Mouse (Mus musculus) cerebellum, postnatal 36 days (tissue): ENCODE measurements around the gene Micu1.
"Not testable (repeated sequence)": the region's sequence is repeated elsewhere in the genome, so short reads cannot be mapped to it uniquely, and the experiment has no call there.

Experiments used
- DNase-seq, 2 experiments: peaks; one replicate each; pipeline ENCODE4 v3.0.0; 2021 to 2022; ENCODE audit warnings: mixed read lengths in 2 of 2

The Micu1 gene

DNA sequence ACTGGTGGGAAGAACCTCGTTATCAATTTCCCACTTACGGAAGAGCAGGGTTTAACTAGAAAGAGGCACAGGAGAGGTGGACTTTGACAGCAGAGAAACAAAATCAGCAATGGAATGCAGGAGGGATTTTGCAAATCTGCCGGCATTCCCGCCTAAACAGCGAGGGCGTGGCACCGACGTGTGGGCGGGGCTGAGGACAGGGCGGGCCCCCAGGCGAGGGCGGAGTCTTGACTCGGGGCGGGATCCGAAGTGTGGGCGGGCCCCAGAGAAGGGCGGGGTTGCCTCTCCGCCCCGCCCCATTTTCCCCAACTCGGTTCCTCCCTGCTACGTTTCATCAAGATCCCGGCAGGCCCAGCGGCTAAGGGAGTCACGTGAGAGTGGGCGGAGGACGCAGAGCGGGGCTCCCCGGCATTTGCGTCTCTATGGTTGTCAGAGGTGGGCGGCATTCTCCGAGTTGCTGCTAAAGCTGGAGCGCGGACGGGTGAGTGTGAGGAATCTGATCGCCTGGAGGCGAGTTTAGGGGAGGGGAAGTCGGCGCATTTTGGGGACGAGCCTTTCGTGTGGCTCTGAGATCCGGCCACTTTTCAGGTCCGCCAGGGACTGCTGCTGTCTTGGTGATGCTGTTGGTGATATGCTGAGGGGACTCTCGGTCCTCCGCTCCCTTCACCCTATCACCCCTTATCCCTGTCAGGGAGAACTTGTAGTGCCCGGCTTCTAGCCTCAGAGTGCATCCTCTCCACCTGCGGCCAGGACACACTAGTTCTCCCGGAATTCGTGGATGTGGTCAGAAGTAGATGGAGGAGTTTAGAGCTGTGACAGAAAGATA is at the start of gene Micu1:
Micu1 (plus strand) TSS at position 271 of the 826 bp plus-strand sequence.
- peak; percentile 88 to 94 for DNase-seq

DNA sequence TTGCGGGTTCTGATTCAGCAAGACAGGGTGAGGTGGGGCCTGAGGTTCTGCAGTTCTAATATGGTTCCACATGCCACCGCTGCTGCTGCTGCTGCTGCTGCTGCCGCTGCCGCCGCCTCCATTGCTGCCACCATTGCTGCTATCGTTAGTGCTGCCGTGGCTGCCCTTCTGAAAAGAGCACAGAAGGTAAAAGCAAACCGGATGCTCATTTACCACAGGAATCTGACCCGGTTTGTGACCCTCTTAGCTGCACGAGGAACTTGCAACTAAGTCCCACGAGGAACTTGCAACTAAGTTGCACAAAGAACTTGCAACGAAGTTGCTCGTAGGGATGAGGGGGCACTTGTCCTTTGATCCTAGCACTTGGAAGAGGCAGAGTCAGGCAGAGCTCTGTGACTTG is 45.5 kb upstream of the Micu1 start:
- no peak for DNase-seq

DNA sequence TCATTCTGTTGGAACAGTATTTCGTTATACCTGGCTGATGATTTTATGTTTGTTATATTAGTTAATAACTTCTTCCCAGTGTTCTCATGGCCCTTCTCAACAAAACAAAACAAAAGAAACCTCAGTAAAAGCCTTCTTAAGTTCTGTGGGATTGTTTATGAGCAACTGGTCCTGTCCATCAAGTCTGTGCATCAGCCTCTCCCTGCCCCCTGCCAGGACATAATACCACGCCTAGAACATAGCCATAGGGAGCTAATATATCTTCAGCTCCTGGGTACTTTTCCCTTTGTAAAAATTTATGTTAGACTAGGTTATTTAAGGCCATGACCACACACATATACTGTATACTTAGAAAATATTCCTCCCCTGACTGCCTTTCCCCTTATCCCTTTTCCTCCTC is 37.5 kb upstream of the Micu1 start:
- DNase-seq, result no peak

DNA sequence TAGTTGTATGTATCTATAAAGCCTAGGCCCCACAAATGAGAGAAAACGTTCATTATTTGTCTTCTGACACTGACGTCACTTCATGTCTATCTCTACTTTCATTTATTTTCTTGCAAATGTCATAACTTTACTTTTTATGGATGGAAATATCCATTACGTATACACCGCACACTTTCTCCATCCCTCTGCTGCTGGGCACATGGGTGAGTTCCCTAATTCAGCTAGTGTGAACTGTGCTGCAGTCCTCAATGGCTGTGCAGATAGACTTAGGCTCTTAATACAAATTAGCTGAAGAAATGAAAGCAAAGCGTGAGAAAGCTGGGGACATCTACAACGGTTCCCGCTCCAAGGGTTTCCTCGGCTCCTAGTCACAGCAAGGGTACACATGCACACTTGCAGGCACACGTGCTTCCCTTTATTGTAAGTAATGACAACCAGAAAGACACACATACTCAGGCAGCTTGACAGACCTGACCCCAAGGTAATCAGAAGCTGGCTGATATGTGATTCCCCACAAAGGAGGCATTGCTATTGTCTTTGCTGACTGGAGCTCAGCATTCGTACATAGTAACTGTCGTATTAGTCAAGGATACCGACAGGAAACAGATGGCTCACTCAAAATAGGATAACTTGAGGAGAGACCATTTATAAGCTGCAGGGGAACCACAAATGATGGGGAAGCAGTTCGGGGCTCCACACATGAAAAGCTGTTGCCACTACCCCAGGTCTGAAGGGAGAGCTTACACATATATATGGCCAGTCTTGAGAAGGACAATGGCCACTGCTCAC is 36.6 kb upstream of the Micu1 start:
- DNase-seq, result peak in 1 of 2 experiments; percentile 22

DNA sequence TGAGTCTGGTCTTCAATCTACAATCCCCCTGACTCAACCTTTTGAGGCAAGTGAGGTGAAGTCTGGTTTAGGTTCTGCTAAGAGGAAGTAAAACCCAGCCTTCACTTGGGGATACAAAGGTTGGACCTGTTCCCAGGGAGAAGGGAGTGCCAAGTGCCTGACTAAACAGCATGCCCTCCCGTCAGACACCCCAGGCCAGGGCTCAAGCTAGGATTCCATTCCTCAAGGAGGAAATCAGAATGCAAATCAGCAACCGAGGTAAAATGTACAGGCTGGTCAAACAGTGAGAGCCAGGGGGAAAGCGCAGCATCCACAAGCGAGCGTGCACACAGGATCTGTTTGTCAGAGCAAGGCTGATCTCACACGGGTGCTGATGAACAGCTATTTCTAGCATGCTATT is 34.9 kb upstream of the Micu1 start:
- peak; percentile 62 to 68 for DNase-seq

DNA sequence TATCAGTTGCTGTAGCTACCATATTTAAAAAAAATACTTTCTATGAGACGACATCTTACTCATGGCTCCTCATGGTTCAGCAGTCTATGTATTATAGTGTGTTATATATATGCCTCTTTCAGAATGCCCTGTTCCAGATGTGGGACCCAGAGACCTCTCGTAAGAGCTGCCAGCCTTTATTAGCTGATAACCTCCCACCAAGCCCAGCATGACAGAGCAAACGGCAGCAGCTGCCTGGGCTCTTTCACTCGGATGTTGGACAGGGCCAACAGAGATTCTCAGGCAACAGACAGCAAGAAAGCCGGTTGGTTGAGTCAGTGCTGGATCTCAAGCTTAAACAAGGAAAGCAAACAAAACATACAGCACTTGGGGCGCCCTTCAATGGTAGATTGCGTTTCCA is 33.8 kb upstream of the Micu1 start:
- no peak for DNase-seq

DNA sequence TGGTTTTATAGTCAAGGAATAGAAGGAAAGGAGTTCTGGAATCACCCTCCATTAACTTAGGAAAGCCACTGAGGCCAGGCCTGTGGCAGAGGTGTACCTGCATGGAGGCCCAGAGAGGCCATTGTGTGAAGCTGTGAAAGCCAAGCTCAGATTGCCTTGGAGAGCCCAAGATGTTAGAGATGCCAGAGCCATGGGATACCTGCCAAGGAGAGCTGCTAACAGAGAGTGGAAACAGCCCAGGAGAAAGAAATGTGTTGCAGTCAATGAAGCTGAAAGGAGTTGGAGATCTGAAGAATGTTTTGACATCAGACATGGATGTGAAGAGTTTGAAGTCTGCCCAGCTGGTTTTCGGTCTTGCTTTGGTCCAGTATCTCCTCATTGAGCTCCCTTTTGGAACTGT is 24.4 kb upstream of the Micu1 start:
- peak; percentile 40 to 50 for DNase-seq

DNA sequence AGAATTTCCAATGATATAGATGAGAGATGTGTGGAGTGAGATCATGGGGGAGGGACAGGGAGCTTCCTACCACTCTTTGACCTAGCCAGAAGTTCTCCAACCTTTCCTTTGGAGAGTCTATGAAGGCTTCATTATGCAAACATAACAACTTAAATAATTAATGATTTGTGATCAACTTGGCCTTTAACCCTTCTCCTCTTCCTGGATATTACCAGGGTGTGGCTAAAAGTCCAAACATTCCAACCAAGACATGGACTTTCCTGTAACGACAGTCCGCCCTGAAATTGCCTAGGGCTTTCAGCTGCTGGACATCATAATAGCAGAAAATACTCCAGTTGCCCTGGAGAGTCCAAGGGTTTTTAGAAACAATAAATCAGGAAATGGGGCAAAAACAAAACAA is 23.1 kb upstream of the Micu1 start:
- DNase-seq, result no peak

DNA sequence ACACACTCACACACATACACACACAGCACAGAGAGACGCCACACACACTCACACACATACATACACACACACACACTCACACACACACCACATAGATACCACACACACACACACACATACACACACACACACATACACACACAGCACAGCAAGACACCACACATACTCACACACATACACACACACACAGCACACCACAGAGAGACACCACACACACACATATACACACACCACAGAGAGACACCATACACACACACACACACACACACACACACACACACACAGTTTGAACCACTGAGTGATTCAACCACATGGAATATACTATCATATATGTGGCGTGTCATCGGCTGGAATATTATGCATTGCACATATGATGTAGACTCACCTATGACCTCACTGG is 16.7 kb upstream of the Micu1 start:
- not testable (repeated sequence) for DNase-seq

DNA sequence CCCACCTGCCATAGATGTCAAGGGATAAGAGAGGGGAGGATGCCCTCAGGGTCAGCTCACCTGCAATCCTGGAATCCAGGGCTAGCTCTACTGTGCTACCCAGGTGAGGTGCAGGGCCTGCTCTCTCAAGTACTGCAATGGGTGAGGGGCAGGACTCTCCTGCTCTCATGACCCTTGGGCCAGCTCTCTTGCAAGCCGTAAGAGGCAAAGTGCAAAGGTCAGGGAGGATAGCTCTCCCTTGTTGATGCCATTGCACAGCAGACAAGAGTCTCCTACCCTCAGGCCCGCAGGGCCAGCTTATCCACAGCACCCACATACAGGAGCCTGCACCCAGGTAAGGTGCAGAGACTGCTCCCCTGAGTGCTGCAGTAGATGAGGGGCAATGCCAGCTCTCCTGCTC is 15.2 kb upstream of the Micu1 start:
- no peak for DNase-seq

DNA sequence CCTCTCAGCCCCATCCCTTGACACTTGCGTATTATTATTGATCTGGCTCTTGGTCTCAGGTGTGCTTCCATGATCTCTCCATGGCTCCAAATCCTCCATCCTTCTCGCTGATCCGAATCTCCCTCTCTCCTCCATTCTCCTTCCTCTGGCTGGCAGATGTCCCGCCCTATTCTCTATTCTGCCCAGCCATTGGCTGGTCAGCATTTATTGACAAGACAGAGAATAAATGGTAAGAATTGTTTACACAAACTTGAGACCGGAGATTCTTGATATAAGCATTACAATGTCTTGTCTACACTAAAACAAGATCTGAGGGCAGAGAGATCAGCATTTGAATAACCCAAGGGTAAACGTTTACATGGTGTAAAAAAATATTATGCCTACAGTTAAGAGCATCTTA is 12.4 kb upstream of the Micu1 start:
- no peak for DNase-seq

DNA sequence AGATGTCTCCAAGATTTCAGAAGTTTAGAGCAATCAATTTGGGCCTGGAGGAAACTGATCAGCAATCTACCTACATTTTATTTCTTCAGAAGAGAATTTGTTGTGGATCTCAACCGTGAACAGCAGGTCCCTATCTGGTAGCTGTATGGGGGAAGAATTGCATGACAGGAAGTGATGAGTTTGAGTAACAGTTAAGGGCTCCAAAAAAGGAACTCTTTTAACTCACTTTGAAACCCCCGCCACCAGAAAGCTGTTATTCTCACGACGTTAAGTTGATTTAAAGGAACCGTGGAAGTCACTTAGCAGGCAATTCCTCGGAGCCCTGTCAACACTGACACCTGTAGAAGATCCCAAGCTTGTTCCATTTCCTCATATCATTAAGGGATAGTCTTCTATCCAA is 9.8 kb upstream of the Micu1 start:
- DNase-seq, result no peak

DNA sequence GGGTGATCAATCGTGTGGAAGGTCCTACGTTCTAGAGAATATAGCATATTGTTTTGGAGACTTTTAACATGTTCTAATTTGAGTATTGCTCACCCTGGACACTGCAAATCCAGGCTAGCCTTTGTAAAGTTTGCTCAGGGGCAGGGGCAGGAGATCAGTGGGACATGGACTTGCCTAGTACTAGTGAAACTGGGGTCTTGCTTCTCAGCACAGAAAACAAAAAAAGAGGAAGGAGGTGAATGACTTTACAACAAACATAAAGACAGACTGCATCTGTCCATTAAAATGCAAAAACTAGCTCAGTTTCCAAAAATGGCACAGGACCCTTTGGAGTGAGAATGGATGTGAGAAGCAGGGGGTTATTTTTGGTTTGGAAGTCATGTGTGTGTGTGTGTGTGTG is 8.2 kb upstream of the Micu1 start:
- no peak for DNase-seq

DNA sequence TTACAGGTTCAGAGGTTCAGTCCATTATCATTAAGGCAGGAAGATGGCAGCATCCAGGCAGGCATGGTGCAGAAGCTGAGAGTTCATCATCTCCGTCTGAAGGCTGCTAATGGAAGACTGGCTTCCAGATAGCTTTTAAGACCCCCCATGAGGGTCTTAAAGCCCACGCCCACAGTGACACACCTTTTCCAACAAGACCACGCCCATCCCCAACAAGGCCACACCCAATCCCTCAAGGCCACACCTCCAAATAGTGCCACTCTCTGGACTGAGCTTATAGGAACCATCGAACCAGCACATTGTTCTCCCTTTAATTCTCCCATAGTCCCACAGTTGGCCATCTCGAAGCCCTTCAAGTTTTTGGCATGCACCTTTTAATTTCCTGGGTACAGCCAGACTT is 2.8 kb upstream of the Micu1 start:
- DNase-seq, result no peak

DNA sequence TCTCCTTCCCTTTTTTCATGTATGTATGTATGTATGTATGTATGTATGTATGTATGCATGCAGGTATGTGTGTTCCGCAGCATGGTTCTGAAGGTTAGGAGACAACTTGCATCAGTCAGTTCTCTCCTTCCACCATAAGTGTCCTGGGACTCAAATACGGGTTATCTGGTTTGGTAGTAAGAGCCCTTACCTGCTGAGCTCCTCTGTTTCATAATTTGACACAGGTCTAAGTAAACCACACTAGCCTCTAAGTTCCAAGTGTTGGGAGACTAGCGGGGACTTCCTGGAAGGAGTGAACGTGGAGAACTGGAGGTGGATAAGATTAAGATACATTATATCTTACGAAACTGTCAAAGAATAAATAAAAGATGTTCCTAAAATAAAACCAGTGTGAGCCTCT is 472 bp upstream of the Micu1 start:
- no peak for DNase-seq

DNA sequence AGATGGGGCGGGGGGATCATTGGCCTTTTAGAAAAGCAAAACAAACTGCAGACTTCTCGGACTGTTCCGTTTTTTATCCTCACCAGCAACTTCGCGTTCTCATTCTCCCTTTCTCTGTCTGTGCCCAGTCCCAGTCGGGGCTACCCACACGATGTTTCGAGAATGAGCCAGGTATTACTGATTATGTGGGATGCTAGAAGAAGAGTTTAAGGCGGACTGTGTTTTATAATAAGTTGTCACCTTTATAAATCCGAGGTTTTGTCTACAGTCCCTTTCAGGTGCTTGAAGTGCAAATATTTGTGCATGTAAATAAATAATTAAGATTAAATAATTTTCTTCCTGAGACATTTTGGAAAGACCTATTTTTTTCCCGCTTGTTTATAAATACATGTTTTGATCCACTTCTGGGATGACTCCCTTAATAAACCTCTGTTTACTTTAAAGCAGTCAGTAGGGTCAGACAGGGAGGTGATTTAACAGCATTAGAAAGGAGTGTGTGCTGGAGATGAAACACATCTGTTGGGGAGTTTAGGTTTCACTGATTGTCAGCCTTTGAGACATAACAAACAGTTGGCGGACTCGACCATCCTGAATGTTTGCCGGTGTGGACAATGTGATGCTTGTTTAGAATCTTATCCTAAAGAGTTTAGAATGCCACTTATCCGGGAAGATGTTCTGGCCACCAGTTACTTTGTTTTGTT is 933 bp downstream of the Micu1 start:
- no peak for DNase-seq

DNA sequence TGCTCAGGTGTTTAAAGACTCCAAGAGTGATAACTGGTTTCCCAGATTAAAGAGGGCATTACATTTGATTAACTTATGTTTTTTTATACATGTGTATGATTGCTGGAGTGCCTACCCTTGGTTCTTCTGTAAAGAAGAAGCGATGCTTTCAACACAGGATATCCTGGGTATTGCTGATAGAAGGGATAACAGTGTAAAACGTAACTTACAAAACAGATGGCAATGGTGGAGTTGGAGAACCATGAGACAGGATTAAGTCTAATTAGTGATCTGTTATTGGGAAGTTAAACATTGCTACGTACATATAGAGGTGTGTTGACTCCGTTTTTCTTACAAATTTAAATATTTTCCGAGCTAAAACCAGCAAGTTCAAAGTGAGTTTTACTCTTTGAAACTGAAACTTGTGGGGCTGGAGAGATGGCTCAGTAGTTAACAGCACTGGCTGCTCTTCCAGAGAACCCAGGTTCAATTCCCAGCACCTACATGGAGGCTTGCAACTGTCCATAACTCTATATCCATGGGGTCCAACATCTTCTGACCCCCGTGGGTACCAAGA is 4.8 kb downstream of the Micu1 start:
- DNase-seq, result no peak

DNA sequence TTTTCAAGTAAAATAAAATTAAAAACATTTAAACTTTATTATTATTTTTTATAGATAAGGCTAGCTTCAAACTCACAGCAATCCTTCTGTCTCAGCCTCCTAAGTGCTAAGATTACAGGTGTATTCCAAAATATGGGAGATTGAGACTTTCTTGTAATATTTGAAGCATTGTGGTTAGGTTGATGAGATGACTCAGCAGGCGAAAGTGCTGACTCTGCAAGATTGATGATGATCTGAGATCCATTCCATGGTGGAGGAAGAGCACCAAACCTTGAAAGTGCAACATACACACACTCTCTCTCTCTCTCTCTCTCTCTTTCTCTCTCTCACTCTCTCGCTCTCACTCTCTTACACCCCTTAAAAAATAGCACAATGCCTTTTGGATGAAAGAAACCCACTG is 5.3 kb downstream of the Micu1 start:
- no peak for DNase-seq

DNA sequence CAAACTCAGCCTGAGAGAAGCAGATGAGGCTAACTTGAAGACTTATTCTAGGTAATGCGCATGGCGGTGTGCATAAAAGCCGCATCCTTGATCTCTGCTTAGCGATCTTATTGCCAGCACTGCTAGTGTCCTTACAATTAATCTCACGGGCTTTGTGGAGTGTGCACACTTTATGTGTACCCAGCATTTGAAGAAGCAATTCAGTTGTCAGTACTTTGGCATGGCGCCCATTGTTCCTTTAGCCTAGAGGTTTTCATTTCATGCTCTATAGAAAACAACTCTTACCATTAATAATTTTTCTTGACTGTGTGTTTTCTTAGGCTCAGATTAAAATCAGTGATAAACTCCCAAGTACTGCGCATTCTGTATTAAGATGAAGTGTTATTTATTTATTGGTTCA is 7.0 kb downstream of the Micu1 start:
- peak; percentile 49 to 55 for DNase-seq

DNA sequence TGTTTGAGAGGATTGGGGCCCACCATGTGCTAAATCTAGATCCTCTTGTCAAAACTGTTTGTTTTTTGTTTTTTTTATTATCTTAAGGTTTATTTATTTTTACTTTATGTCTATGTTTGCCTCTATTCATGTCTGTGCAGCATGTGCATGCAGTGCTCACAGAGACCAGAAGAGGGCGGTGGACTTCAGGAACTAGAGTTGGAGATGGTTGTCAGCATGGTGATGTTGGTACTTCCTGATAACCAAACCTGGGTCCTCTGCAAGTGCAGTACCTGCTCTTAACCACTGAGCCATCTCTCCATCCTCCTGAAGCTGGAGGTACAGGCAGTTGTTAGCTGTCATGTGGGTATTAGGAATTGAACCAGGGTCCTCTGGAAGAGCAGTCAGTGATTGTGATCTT is 8.0 kb downstream of the Micu1 start:
- DNase-seq, result no peak

DNA sequence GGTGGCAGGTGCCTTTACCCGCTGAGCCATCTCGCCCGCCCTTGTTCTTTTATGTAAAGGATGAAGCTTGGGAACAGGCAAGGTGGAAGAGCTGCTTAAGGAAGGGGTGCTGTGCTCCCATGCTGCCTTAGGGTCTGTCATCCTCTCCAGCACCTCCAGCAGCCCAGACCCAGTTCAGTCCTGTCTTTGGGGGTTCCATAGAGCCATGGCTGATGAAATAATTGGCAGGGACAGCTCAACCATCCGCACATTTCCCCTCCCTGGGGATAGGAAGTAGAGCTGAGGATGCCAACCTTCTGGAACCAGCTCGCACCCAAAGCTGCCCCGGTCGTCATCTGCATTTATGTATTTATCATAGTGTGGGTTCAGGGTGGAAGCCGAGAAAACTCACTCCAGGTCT is 9.8 kb downstream of the Micu1 start:
- DNase-seq, result peak; percentile 44 to 47

DNA sequence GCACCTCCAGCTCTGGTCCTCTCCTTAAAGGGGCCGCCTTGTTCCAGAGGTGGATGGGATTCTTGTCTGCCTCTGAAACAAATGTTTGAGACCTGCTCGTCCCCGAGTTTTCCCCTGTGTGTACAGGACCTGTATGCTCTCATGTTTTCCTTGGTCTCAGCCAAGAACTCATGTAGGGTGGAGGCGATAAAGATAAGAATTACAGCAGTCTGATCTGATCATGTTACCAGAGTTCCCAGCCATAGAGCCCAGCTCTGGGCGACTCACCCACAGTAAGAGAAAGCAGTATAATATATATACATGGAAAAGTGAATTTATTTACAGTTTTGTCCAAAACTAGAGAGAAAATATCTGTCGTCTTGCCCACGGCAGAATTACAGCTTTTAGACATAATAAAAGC is 17.7 kb downstream of the Micu1 start:
- DNase-seq, result no peak

DNA sequence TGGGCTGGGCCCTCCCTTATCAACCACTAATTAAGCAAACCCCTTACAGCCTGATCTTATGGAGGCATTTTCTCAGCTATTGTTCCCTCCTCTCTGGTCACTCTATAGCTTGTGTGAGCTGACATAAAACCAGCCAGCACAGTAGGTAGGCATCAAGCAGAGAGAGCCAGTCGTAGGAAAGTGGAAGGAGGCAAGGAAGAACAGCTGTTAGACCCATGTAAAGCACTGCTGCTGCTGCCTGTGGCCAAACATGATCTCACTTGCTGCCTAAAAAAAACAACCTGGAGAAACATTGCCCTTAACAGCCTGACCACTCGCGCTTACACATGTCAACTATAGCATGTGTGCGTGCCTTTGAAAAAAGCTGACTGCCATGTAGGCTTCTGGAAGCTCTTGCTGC is 19.3 kb downstream of the Micu1 start:
- no peak for DNase-seq
